7 mouse cellular contexts compared by ENCODE assay signal in the genomic region with DNA sequence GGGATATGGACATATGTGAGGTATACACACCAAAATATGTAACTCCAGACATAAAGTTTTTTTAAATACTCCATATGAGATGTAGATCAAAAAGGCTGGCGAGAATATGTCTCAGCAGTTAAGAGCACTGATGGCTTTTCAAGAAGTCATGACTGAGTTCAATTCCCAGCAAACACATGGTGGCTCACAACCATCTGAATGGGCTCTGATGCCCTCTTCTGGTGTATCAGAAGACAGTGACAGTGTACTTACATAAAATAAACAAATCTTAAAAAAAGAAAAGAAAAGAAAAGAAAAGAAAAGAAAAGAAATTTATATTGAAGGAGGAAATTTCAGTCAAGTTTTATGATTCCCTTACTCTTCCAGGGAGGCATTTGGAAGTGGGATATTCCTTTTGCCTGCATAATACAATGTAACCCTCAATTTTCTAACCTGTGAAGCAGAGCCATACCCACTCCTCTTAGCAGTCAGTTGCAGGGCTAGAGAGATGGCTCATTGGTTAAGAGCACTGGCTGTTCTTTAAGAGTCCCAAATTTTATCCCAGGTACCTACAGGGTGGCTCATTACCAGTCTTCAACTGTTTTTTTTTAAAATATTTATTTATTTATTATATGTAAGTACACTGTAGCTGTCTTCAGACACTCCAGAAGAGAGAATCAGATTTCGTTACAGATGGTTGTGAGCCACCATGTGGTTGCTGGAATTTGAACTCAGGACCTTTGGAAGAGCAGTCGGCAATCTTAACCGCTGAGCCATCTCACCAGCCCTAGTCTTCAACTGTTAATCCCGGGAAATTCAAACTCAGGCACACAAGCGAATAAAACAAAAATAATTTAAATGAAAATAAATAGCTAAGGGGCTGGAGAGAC. TPM values are rescaled to one million over a fixed set of nuclear protein-coding genes. Genes with fewer than 3 reads are reported as not detected.
A peak's percentile ranks its signal among the peaks of the same experiment; 100 is the strongest.
DNase-seq lines count a peak whose midpoint lies in the region; ATAC-seq and TF ChIP-seq lines count a peak whose summit lies in the region.

No protein-coding gene starts in this region.

- peak; percentile 61 for TF ChIP-seq CTCF in lung, postnatal 0 days (IDR thresholded peaks at IDR 0.05)
- TF ChIP-seq CTCF in hindbrain, postnatal 0 days (IDR thresholded peaks at IDR 0.05; ENCODE audit: low read depth), result peak; percentile 50

- TF ChIP-seq EP300 in lung, postnatal 0 days (IDR thresholded peaks at IDR 0.05), result no peak

- H3K36me3 ChIP-seq in lung, postnatal 0 days (ENCODE audit: insufficient read depth, low read length), result no peaks in the 10 kb centered on the region
- H3K36me3 ChIP-seq in hindbrain, postnatal 0 days (ENCODE audit: insufficient read depth, low read length), result no peaks in the 10 kb centered on the region
- H3K36me3 ChIP-seq in midbrain, embryonic 16.5 days (ENCODE audit: control insufficient read depth, insufficient read depth, low read length), result no peaks in the 10 kb centered on the region

- 0 out of 2 replicates have a peak overlapping the region, but pooled peaks have one; percentile 30 for H3K9ac ChIP-seq in lung, postnatal 0 days (replicated peaks; ENCODE audit: low read depth)
- H3K9ac ChIP-seq in hindbrain, postnatal 0 days (replicated peaks; ENCODE audit: low read length), result no peak overlapping the region
- H3K9ac ChIP-seq in midbrain, embryonic 16.5 days (ENCODE audit: low read depth, low read length), result no peak overlapping the region

- ATAC-seq in lung, postnatal 0 days, result no peak
- no peak for ATAC-seq in hindbrain, postnatal 0 days
- ATAC-seq in midbrain, embryonic 16.5 days, result no peak

- H3K4me1 ChIP-seq in lung, postnatal 0 days (ENCODE audit: insufficient read depth, low read depth, low read length), result no peaks in the 10 kb centered on the region
- 0 out of 2 replicates have a peak, but pooled peaks cover 4% of the 10 kb centered on the region for H3K4me1 ChIP-seq in hindbrain, postnatal 0 days (ENCODE audit: insufficient read depth, low read length)
- H3K4me1 ChIP-seq in midbrain, embryonic 16.5 days (ENCODE audit: control insufficient read depth, insufficient read depth, low read length), result peaks cover 10% of the 10 kb centered on the region

- 0 out of 2 replicates have a peak overlapping the region, but pooled peaks have one; percentile 32 for H3K4me3 ChIP-seq in lung, postnatal 0 days (ENCODE audit: low read depth, low read length)
- no peak overlapping the region for H3K4me3 ChIP-seq in hindbrain, postnatal 0 days (ENCODE audit: low read length)
- H3K4me3 ChIP-seq in midbrain, embryonic 16.5 days (ENCODE audit: low read depth, low read length), result no peak overlapping the region

- no peaks in the 10 kb centered on the region for H3K9me3 ChIP-seq in lung, postnatal 0 days (ENCODE audit: low read length)
- H3K9me3 ChIP-seq in hindbrain, postnatal 0 days (ENCODE audit: low read length), result no peaks in the 10 kb centered on the region
- no peaks in the 10 kb centered on the region for H3K9me3 ChIP-seq in midbrain, embryonic 16.5 days (replicated peaks; ENCODE audit: control insufficient read depth, low read length, poor library complexity, severe bottlenecking)

- H3K27ac ChIP-seq in lung, postnatal 0 days (ENCODE audit: low read length), result peak overlapping the region; percentile 6; the same call in 1 of the 2 replicates
- H3K27ac ChIP-seq in hindbrain, postnatal 0 days, result peak overlapping the region; percentile 45; the same call in 1 of the 2 replicates
- peak overlapping the region; percentile 95 for H3K27ac ChIP-seq in midbrain, embryonic 16.5 days (ENCODE audit: low read length)

- H3K27me3 ChIP-seq in lung, postnatal 0 days (replicated peaks; ENCODE audit: insufficient read depth, low read length), result no peaks in the 10 kb centered on the region
- no peaks in the 10 kb centered on the region for H3K27me3 ChIP-seq in hindbrain, postnatal 0 days (ENCODE audit: insufficient read depth, low read length)
- H3K27me3 ChIP-seq in midbrain, embryonic 16.5 days (ENCODE audit: control insufficient read depth, insufficient read depth, low read depth, low read length), result no peaks in the 10 kb centered on the region

- peak; percentile 70 for DNase-seq in lung, postnatal 0 days (ENCODE audit: low spot score)
- no peak for DNase-seq in lung, postnatal 14 days
- peak; percentile 73 for DNase-seq in brain, adult 2 months (ENCODE audit: low read depth, low spot score)
- peak; percentile 33 for DNase-seq in hindbrain, postnatal 0 days (ENCODE audit: low spot score)
- DNase-seq in left cerebral cortex, postnatal 4 days, result no peak
- no peak for DNase-seq in cerebellum, adult 9-11 months

- intact Hi-C loops in left cerebral cortex, postnatal 4 days (cut with DNase I), result no loop called here

- H3K4me2 ChIP-seq in lung, postnatal 0 days (replicated peaks; ENCODE audit: low read depth, low read length), result peak overlapping the region; percentile 51
- no peak overlapping the region; the same call in 1 of the 2 replicates for H3K4me2 ChIP-seq in hindbrain, postnatal 0 days (ENCODE audit: low read depth, low read length)
- 0 out of 2 replicates have a peak overlapping the region, but pooled peaks have one; percentile 62 for H3K4me2 ChIP-seq in midbrain, embryonic 16.5 days (ENCODE audit: low read length)

- whole genome bisulfite sequencing in lung, postnatal 0 days, result 6% methylated on average over 6 of the region's 6 CpGs
- 10% methylated on average over 6 of the region's 6 CpGs for WGBS in hindbrain, postnatal 0 days
- 7% methylated on average over 6 of the region's 6 CpGs for WGBS in midbrain, embryonic 16.5 days

RNA-seq across cellular contexts. Expression of gene Taf12, which starts 5.1 kb away (rescaled TPM):
- 32.1 and 39.7 TPM in 2 replicates for polyA plus RNA-seq in lung, postnatal 0 days (2015; fragmentation: Nextera tagmentation; extraction: Ambion mirVana)
- total RNA-seq in hindbrain, postnatal 0 days (2014; rRNA removed), result 7.3 and 7.6 TPM in 2 replicates
- polyA plus RNA-seq in hindbrain, postnatal 0 days (2015; fragmentation: Nextera tagmentation; extraction: Ambion mirVana), result 30.0 and 30.5 TPM in 2 replicates
- polyA plus RNA-seq in midbrain, embryonic 16.5 days (2015; fragmentation: Nextera tagmentation; extraction: Ambion mirVana), result 42.8 and 45.2 TPM in 2 replicates
- 10 to 100 TPM; 16.8 to 19.1 TPM for total RNA-seq in left cerebral cortex, postnatal 4 days (2021)

RNA-seq across cellular contexts. Expression of gene Gmeb1, which starts 7.7 kb away (rescaled TPM):
- 17.0 and 23.6 TPM in 2 replicates for polyA plus RNA-seq in lung, postnatal 0 days (2015; fragmentation: Nextera tagmentation; extraction: Ambion mirVana)
- 19.1 and 20.1 TPM in 2 replicates for total RNA-seq in hindbrain, postnatal 0 days (2014; rRNA removed)
- polyA plus RNA-seq in hindbrain, postnatal 0 days (2015; fragmentation: Nextera tagmentation; extraction: Ambion mirVana), result 29.9 and 30.2 TPM in 2 replicates
- 40.0 and 41.1 TPM in 2 replicates for polyA plus RNA-seq in midbrain, embryonic 16.5 days (2015; fragmentation: Nextera tagmentation; extraction: Ambion mirVana)
- total RNA-seq in left cerebral cortex, postnatal 4 days (2021), result 10 to 100 TPM; 35.2 to 36.0 TPM

RNA-seq across cellular contexts. Expression of gene Rab42, which starts 34.1 kb away (rescaled TPM):
- polyA plus RNA-seq in lung, postnatal 0 days (2015; fragmentation: Nextera tagmentation; extraction: Ambion mirVana), result 2.3 and 3.1 TPM in 2 replicates
- total RNA-seq in hindbrain, postnatal 0 days (2014; rRNA removed), result 4.9 and 5.4 TPM in 2 replicates
- polyA plus RNA-seq in hindbrain, postnatal 0 days (2015; fragmentation: Nextera tagmentation; extraction: Ambion mirVana), result 5.1 and 5.9 TPM in 2 replicates
- polyA plus RNA-seq in midbrain, embryonic 16.5 days (2015; fragmentation: Nextera tagmentation; extraction: Ambion mirVana), result 2.1 and 2.9 TPM in 2 replicates
- total RNA-seq in left cerebral cortex, postnatal 4 days (2021), result 1 to 10 TPM; 1.4 to 2.1 TPM

RNA-seq across cellular contexts. Expression of gene Ythdf2, which starts 57.0 kb away (rescaled TPM):
- 55.3 and 60.4 TPM in 2 replicates for polyA plus RNA-seq in lung, postnatal 0 days (2015; fragmentation: Nextera tagmentation; extraction: Ambion mirVana)
- total RNA-seq in hindbrain, postnatal 0 days (2014; rRNA removed), result 56.4 and 57.1 TPM in 2 replicates
- 86.4 and 87.7 TPM in 2 replicates for polyA plus RNA-seq in hindbrain, postnatal 0 days (2015; fragmentation: Nextera tagmentation; extraction: Ambion mirVana)
- 109 and 124 TPM in 2 replicates for polyA plus RNA-seq in midbrain, embryonic 16.5 days (2015; fragmentation: Nextera tagmentation; extraction: Ambion mirVana)
- 10 to 100 TPM; 69.2 to 70.6 TPM for total RNA-seq in left cerebral cortex, postnatal 4 days (2021)

Comparison
In these comparisons a context has a peak if more than half of its experiments do, and no peak if none do; other contexts are left out.
1. DNase-seq: peak in lung, postnatal 0 days (single experiment), brain, adult 2 months (single experiment) and hindbrain, postnatal 0 days (single experiment); none in lung, postnatal 14 days (single experiment), left cerebral cortex, postnatal 4 days (single experiment) and cerebellum, adult 9-11 months (single experiment).
2. H3K27ac ChIP-seq: peak in every context shown above with its lines; median percentile 95 in midbrain, embryonic 16.5 days; 45 in hindbrain, postnatal 0 days; 6 in lung, postnatal 0 days.